Mouse (Mus musculus): ENCODE data around the gene Smyd4.
A peak's percentile ranks its signal among the peaks of the same experiment; 100 is the strongest.

Smyd4 gene

GRCm38 (mm10) chr11:75452812-75453557 lies 104.8 kb downstream of the Smyd4 start:
- DNase-seq (ENCODE audit: low spot score in 2 of 2): no peak

DNA sequence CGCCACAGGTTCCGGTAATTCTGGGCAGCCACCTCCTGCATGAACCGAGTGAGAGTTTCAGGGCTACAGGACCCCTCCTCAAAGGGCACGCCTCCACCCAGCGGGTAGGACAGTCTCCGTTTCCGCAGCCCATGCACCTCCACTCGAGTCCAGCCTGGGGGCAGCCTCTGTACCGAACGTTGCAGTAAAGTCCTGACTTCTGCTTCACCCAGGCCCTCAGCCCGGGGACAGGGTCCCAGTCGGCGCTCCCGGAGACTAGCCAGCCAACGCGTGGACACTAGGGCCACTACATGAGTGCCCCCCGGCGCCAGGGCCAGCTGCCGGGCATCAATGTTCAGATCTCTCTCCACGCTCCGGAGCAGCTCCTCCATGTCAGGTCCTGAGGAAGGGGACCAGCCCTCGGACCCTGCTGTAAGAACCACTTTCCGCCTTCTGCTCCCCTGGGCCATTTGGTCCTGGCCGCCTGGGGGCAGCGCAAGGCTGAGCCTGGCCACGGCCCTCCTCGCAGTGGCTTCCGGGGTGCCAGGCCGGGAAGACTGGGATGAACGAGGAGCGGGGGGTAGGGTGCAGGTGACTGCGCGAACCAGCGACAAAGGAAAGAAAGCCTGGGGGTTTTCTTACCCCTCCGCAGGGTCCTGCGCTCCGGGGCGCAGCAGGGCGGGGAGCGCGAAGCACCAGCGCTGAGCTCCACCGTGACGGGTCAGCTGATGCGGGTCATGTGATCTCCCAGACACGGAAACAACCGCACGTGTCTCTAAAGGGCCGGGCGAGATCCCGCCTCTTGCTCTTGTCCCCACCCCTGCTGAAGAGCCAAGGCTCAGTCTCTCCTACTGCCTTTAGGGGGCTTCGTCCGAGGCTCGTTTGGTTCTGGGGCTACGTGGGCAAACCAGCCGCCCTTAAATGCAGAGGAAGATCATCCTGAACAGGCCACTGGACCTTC lies 106.0 kb downstream of the Smyd4 start, which contains the start of gene Wdr81:
TSS of gene Wdr81 (minus strand) at position 727 of the 940 bp plus-strand sequence.
- peak; percentile 70 to 80 for DNase-seq (ENCODE audit: low spot score in 2 of 2)

Measured in spleen, postnatal 14 days (tissue).